Mouse (Mus musculus) heart, embryonic 15.5 days (tissue): ENCODE results near the gene Casp6. TPM values are rescaled to one million over a fixed set of nuclear protein-coding genes. Genes with fewer than 3 reads are reported as not detected.

Experiments used
- ATAC-seq: fragments of 200-750 bp; cut with Nextera tagmentation; replicated peaks from 2 replicates; pipeline ENCODE4 v1.8.0; 2017; ENCODE audit warnings: low read depth, moderate TSS enrichment; ENCODE audit not compliant: insufficient number of reproducible peaks, insufficient read depth, low FRiP score
- H3K27ac ChIP-seq: fragments of 300-500 bp; sonication (generic); 2 replicates; pipeline ENCODE4 v1.5.1; 2015; ENCODE audit warnings: mild to moderate bottlenecking, inconsistent platforms
- H3K27me3 ChIP-seq: fragments of 300-500 bp; sonication (generic); 2 replicates; pipeline ENCODE4 v1.6.1; 2015; ENCODE audit warnings: inconsistent platforms
- H3K36me3 ChIP-seq: fragments of 300-500 bp; sonication (generic); 2 replicates; pipeline ENCODE4 v1.6.1; 2015; ENCODE audit warnings: mild to moderate bottlenecking, inconsistent platforms
- H3K4me1 ChIP-seq: fragments of 300-500 bp; sonication (generic); replicated peaks from 2 replicates; pipeline ENCODE4 v1.6.1; 2015; ENCODE audit warnings: inconsistent platforms
- H3K4me2 ChIP-seq: fragments of 300-500 bp; sonication (generic); 2 replicates; pipeline ENCODE4 v1.6.1; 2015; ENCODE audit warnings: inconsistent platforms, mild to moderate bottlenecking, moderate library complexity
- H3K4me3 ChIP-seq: fragments of 300-500 bp; sonication (generic); 2 replicates; pipeline ENCODE4 v1.5.1; 2015; ENCODE audit warnings: mild to moderate bottlenecking, inconsistent platforms
- H3K9ac ChIP-seq: fragments of 300-500 bp; sonication (generic); 2 replicates; pipeline ENCODE4 v1.6.1; 2015; ENCODE audit warnings: mild to moderate bottlenecking, inconsistent platforms
- H3K9me3 ChIP-seq: fragments of 300-500 bp; sonication (generic); replicated peaks from 2 replicates; pipeline ENCODE4 v1.6.1; 2016; ENCODE audit warnings: inconsistent platforms
- WGBS: fragments of 180-500 bp; shearing (Covaris S2); methylation state at CpG from one replicate; pipeline ENCODE4 v1.1.7; 2015; ENCODE audit warnings: mixed read lengths; 5-methylcytosine and 5-hydroxymethylcytosine counted together
- polyA plus RNA-seq: library from polyadenylated mRNA; unstranded; fragments of >200 nt; fragmentation: Nextera tagmentation; extraction: Ambion mirVana; gene quantifications from 2 replicates; pipeline ENCODE4 v1.2.1, GENCODE M21; 2015

Gene Casp6
- polyA plus RNA-seq, 1 experiment from 2014 or later, result 58.7 TPM

DNA sequence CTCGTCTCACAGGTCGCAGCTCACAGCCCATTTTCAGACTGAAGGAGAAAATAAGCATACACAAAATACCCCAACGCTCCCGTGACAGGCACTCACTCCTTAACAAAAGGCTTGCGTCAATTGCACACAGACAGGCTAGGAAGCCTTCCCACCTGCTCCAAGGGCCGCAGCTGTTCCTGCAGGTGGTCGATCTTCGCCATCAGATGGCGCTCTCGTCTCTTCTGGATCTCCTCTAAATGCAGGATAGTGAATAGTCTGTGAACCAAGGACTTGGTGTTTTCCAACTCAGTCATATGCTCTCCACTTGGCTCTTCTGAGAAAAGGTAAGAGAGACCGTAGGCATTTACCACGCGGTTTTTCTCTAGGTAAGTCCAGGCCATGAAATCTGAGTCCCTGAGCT, 17.2 kb downstream of the Casp6 start:
- Histone ChIP-seq H3K27me3 (no peaks in the 10 kb centered on the region), H3K4me3 (no peak overlapping the region), H3K4me2 (no peak overlapping the region), H3K4me1 (no peaks in the 10 kb centered on the region), H3K9ac (no peak overlapping the region), H3K27ac (no peak overlapping the region), H3K36me3 (peaks cover 6% of the 10 kb centered on the region; the same call in 1 of the 2 replicates), H3K9me3 (no peaks in the 10 kb centered on the region)
- WGBS, result 13% methylated on average over 13 of the region's 13 CpGs
- ATAC-seq, result no peak

DNA sequence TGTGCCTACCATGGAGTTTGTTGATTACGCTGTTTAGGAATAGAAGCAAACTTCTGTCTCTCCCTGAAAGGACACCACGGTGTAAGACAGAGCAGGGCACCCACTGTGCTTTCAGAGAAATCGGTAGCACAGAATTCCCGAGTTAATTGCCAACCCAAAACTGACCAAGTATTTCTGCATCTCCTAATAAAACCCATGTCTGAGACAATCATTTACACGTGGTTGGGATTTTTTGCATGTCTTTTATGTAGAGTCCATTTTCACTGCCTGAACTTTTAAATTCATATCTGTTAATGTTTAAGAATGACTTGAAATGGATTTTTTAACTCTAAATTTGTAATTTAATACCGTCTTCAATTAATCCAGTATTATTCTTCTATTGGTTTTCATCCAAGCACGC, 22.4 kb downstream of the Casp6 start:
- Histone ChIP-seq H3K4me3 (no peak overlapping the region), H3K27ac (no peak overlapping the region), H3K36me3 (no peaks in the 10 kb centered on the region), H3K9ac (no peak overlapping the region), H3K27me3 (no peaks in the 10 kb centered on the region), H3K4me2 (no peak overlapping the region), H3K4me1 (no peaks in the 10 kb centered on the region), H3K9me3 (no peaks in the 10 kb centered on the region)
- 87% methylated on average over 7 of the region's 7 CpGs for WGBS
- ATAC-seq, result no peak

DNA sequence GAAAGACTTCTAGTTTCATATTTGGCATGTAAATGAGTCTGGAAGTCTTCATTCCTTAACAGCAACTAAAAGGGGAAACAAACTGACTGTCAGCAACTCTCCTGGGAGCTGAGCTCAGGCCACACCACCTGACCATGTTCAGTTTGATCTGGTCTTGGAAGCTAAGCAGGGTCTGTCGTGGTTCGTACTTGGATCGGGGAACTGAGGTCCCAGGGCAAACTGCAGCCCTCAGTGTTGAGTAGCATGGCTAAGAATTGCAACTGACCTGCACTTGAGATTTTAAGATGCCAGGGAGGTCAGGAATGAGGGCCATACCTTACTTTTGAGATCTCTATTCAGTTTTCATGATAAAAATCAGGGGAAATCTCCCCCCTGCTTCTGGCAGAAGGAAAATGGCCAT, 24.6 kb downstream of the Casp6 start:
- no peaks in the 10 kb centered on the region for H3K36me3 ChIP-seq
- H3K4me3 ChIP-seq, result no peak overlapping the region
- no peak overlapping the region for H3K27ac ChIP-seq
- no peak overlapping the region for H3K4me2 ChIP-seq
- no peak overlapping the region for H3K9ac ChIP-seq
- H3K9me3 ChIP-seq, result no peaks in the 10 kb centered on the region
- no peaks in the 10 kb centered on the region for H3K4me1 ChIP-seq
- ATAC-seq, result no peak
- H3K27me3 ChIP-seq, result no peaks in the 10 kb centered on the region
- WGBS, result 70% methylated on average over 3 of the region's 3 CpGs

DNA sequence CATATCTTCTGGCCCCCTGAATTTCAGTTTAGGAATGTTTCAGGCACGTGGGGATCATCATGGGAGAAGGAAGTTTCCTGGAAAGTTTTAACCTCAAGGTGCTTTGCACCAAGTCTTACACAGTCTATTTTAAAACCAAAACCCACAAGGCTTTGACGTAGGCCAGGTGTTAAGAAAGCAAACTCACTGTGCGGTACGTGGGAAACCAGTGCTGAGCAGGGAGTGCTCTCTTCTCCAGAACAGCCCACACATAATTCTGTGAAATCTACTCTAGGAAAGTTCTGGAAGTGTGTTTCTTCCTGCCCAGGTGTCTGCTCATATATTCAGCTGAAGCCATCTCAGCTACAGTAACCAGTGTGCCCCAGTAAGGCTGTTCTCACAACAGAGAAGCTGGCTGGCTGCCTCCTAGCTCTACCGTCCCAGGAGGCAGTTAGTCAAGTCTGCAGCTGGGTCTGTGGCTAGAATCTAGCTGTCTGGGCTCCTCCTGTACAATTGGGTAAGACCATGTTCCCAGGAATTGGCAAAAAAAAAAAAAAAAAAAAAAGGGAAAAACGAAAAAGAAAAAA, 29.1 kb downstream of the Casp6 start:
- Histone ChIP-seq H3K9ac (no peak overlapping the region), H3K36me3 (no peaks in the 10 kb centered on the region), H3K4me3 (no peak overlapping the region), H3K4me2 (no peak overlapping the region), H3K4me1 (no peaks in the 10 kb centered on the region), H3K27ac (no peak overlapping the region), H3K27me3 (no peaks in the 10 kb centered on the region), H3K9me3 (no peaks in the 10 kb centered on the region)
- no peak for ATAC-seq
- WGBS, result 50% methylated on average over 6 of the region's 6 CpGs

DNA sequence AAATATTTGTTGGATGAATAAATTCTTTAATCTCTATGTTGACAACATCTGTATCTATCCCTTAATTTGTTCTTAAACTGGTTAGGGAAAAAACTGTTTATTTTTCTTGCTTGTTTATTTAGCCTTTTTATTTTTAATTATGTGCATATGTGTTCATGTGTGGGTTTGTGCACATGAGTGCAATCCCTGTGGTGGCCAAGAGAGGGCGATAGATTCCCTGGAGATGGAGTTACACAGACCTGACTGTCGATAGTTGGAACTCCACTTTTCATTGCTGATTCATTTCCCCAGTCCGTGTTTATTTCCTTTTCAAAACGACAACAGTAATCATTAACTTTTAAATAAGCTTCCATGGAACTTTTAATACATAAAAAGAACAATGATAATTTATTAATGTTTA, 31.2 kb downstream of the Casp6 start:
- H3K27me3 ChIP-seq, result no peaks in the 10 kb centered on the region
- no peaks in the 10 kb centered on the region for H3K9me3 ChIP-seq
- H3K36me3 ChIP-seq, result no peaks in the 10 kb centered on the region
- ATAC-seq, result no peak
- no peak overlapping the region for H3K4me3 ChIP-seq
- 49% methylated on average over 4 of the region's 4 CpGs for WGBS
- no peak overlapping the region for H3K9ac ChIP-seq
- H3K27ac ChIP-seq, result no peak overlapping the region
- H3K4me1 ChIP-seq, result no peaks in the 10 kb centered on the region
- H3K4me2 ChIP-seq, result no peak overlapping the region

DNA sequence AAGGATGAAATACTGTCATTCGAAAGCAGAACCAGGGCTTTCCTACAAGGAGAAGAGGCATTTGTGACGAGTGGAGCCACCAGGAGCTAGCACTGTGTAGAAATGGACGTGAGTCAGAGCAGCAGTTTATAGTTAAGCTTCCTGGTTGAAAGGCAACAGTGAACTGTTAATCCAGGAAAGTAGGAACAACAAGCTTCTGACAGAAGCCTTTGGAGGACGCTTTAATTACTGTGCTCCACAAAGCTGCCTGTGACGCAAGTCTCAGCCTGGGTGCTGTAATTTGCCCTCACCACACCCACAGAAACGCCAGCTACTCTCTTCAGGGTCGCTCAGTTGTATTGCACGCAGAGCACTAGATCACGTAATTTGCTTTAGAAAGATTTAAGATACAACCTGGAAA, 35.3 kb downstream of the Casp6 start:
- H3K4me1 ChIP-seq, result no peaks in the 10 kb centered on the region
- WGBS, result 61% methylated on average over 9 of the region's 9 CpGs
- no peaks in the 10 kb centered on the region for H3K27me3 ChIP-seq
- H3K36me3 ChIP-seq, result no peaks in the 10 kb centered on the region
- no peak for ATAC-seq
- H3K27ac ChIP-seq, result no peak overlapping the region
- H3K9ac ChIP-seq, result no peak overlapping the region
- H3K4me2 ChIP-seq, result no peak overlapping the region
- H3K4me3 ChIP-seq, result no peak overlapping the region
- H3K9me3 ChIP-seq, result no peaks in the 10 kb centered on the region

DNA sequence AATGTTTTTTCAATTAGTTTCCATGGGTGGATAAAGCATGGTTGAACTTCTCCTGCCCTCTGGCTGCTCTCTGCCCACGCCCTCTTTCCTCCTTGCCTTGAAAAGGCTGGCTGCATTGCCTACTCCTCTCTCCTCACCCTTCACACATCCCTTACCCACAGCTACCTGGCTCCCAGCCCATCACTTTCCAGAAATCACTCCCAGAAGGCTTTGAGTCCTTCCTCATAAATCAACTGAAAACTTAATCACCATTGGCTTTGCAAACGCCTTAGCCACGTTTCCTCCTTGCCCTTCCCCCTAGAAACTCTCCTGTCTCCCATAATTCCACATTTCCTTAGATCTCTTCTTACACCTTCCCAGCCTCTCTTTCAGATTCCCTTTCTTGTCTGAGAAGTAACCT, 36.6 kb downstream of the Casp6 start:
- Histone ChIP-seq H3K9me3 (no peaks in the 10 kb centered on the region), H3K4me3 (no peak overlapping the region), H3K9ac (no peak overlapping the region), H3K36me3 (no peaks in the 10 kb centered on the region), H3K4me2 (no peak overlapping the region), H3K27me3 (no peaks in the 10 kb centered on the region), H3K4me1 (no peaks in the 10 kb centered on the region), H3K27ac (no peak overlapping the region)
- no peak for ATAC-seq
- WGBS, result 48% methylated on average over 3 of the region's 3 CpGs

DNA sequence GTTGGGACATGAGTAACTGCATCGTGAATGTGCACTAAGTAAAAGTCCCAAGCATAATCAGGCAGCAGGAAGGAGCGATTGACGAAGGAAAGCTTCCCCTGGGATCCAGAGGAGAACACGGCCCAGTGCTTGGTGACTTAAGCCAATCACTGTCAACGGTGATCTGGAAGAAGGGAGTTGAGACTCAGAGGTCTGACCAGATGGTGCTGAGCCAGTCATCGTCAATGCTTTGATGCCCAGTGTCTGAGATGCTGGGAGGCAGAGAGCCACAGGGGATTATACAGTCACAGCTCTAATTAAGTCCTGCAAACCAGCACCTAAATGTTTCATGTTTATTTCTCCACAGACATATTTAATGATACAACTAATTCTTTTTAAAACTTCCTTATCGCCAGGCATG, 37.8 kb downstream of the Casp6 start:
- Histone ChIP-seq H3K9me3 (no peaks in the 10 kb centered on the region), H3K4me1 (no peaks in the 10 kb centered on the region), H3K36me3 (no peaks in the 10 kb centered on the region), H3K27ac (no peak overlapping the region), H3K4me3 (no peak overlapping the region), H3K4me2 (no peak overlapping the region), H3K27me3 (no peaks in the 10 kb centered on the region), H3K9ac (no peak overlapping the region)
- 49% methylated on average over 7 of the region's 7 CpGs for WGBS
- no peak for ATAC-seq

DNA sequence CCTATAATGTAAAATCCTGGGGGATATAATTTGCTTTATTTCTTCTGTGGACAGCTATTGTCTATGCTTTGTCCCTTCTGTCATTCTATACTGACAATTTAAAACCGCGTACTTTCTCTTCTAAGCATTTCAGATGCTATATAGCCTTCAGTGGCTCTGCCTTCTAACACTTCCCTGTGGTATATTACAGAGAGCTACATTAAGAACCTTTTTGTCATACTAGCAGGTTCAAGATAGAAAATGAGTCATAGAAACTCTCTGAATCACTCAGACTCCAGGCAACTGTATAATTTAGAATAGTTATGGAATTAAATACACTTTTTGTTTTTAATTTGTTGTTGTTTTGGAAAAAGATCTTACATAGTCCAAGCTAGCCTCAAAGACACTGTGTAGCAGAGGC, 39.6 kb downstream of the Casp6 start:
- no peak for ATAC-seq
- no peaks in the 10 kb centered on the region for H3K9me3 ChIP-seq
- no peaks in the 10 kb centered on the region for H3K4me1 ChIP-seq
- no peak overlapping the region for H3K4me2 ChIP-seq
- no peak overlapping the region for H3K27ac ChIP-seq
- no peak overlapping the region for H3K4me3 ChIP-seq
- H3K27me3 ChIP-seq, result no peaks in the 10 kb centered on the region
- H3K9ac ChIP-seq, result no peak overlapping the region
- no peaks in the 10 kb centered on the region for H3K36me3 ChIP-seq
- 89% methylated on average over 2 of the region's 2 CpGs for WGBS

DNA sequence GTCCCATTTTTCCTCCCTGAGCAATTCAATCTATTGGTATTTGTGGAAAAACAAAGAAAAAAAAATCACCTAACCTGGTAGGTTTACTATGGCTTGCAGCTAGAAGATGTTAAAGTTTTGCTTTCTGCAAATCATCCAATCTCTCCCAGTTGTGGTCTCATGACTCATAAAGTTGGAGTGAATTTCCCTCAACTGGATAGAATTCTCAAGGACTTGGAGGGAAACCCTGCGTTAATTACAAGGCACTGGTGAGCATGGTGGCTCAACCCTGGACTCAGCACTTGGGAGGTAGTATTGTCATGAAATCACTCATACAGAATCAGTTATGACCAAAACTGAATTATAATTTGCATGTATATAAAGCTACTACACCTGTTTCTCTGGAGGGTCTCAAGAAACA, 40.1 kb downstream of the Casp6 start:
- 88% methylated on average over 1 of the region's 1 CpGs for WGBS
- no peaks in the 10 kb centered on the region for H3K36me3 ChIP-seq
- H3K9ac ChIP-seq, result no peak overlapping the region
- no peaks in the 10 kb centered on the region for H3K27me3 ChIP-seq
- H3K27ac ChIP-seq, result no peak overlapping the region
- H3K9me3 ChIP-seq, result no peaks in the 10 kb centered on the region
- H3K4me3 ChIP-seq, result no peak overlapping the region
- no peak overlapping the region for H3K4me2 ChIP-seq
- no peaks in the 10 kb centered on the region for H3K4me1 ChIP-seq
- ATAC-seq, result no peak

DNA sequence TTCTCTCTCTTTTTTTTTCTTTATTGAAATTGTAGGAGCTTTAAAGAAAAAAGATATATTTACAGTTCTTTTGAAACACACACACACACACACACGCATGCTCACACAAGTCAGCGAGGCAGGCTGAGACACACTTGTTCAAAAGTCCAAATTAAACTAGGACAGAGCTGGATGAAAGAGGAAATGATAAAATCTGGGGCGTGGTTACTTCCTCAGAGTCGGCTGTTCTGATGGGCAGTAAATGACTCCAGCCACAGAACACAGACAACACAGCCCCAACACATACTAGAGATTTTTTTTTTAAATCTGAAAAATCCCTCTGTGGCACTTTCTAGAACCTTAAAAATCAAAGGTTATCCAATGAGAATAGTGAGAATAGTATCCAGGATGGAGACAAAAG, 42.6 kb downstream of the Casp6 start:
- Histone ChIP-seq H3K9ac (no peak overlapping the region), H3K27ac (no peak overlapping the region), H3K9me3 (no peaks in the 10 kb centered on the region), H3K4me2 (no peak overlapping the region), H3K36me3 (no peaks in the 10 kb centered on the region), H3K4me3 (no peak overlapping the region), H3K27me3 (no peaks in the 10 kb centered on the region), H3K4me1 (no peaks in the 10 kb centered on the region)
- no peak for ATAC-seq
- WGBS, result 55% methylated on average over 4 of the region's 4 CpGs

DNA sequence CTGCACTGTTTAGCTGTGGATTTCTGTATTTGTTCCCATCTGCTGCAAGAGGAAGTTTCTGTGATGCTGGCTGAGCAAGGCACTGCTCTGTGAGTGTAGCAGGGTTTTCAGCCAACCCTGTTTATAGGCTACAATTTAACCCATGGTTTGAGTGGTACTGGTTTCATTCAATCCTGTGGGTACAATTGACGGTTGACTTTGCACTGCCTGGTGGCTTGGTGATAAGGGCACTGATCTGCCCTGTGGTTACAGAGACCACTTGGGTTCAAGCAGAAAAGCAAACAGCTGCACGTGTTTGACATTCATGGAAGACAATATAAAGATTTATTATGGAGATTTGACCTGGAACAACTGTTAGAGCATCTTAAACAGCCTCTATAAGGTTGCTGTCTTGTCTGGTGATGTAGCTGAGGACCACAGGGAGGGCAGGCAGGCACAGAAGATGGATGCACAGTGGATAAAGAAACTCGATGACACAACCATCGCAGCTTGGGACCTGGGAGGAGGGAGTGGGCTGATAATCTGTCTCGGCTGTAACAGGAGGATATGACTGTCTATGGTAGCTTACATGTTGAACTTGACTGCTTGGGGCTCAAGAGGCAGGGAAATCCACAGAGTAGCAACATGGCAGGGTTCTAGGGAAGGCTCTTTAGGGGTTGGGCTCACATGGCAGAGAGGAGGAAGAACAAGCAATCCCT, 45.1 kb downstream of the Casp6 start:
- Histone ChIP-seq H3K27me3 (no peaks in the 10 kb centered on the region), H3K27ac (no peak overlapping the region), H3K36me3 (no peaks in the 10 kb centered on the region), H3K4me1 (no peaks in the 10 kb centered on the region), H3K4me2 (no peak overlapping the region), H3K9me3 (no peaks in the 10 kb centered on the region), H3K4me3 (no peak overlapping the region), H3K9ac (no peak overlapping the region)
- ATAC-seq, result no peak
- WGBS, result 61% methylated on average over 5 of the region's 5 CpGs
